Mouse (Mus musculus) bone marrow, adult 2 months (tissue): ENCODE measurements around the gene Abhd14a. TPM values are rescaled to one million over a fixed set of nuclear protein-coding genes. Genes with fewer than 3 reads are reported as not detected.

ENCODE experiments used
- H3K27ac ChIP-seq: fragments of 200-500 bp; 2 replicates; pipeline ENCODE4 v1.5.1; 2012; ENCODE audit warnings: low read depth, mild to moderate bottlenecking, control low read depth, inconsistent platforms, low read length; ENCODE audit not compliant: control insufficient read depth, poor library complexity, insufficient read depth
- H3K4me1 ChIP-seq: fragments of 200-500 bp; 2 replicates; pipeline ENCODE4 v1.6.1; 2011; ENCODE audit warnings: low read length; ENCODE audit not compliant: control insufficient read depth, insufficient read depth
- H3K4me3 ChIP-seq: fragments of 200-500 bp; replicated peaks from 2 replicates; pipeline ENCODE3; 2011; ENCODE audit warnings: mild to moderate bottlenecking, low read depth, low read length, control low read depth; ENCODE audit not compliant: control insufficient read depth
- CTCF ChIP-seq: fragments of 200-500 bp; IDR thresholded peaks from 2 replicates; pipeline ENCODE4 v1.5.1; 2011; ENCODE audit warnings: low read length, control low read depth; ENCODE audit not compliant: control insufficient read depth, insufficient read depth
- POLR2A ChIP-seq: fragments of 200-500 bp; IDR thresholded peaks from 2 replicates; pipeline ENCODE4 v1.6.1; 2011; ENCODE audit warnings: low read depth, mild to moderate bottlenecking, control low read depth, low read length, borderline replicate concordance; ENCODE audit not compliant: control insufficient read depth
- WGBS: fragments of 180-500 bp; shearing (Covaris S2); methylation state at CpG from one replicate; pipeline ENCODE4 v1.1.7; 2018; 5-methylcytosine and 5-hydroxymethylcytosine counted together
- polyA plus RNA-seq: library from polyadenylated mRNA; stranded (reverse); fragments of >200 nt; gene quantifications from 2 replicates; pipeline ENCODE4 v1.2.4, GENCODE M21; 2011; ENCODE audit warnings: low replicate concordance; ENCODE audit not compliant: missing spikeins, insufficient read depth, insufficient read length

Abhd14a gene
- polyA plus RNA-seq, 1 experiment: 16.3 TPM

GRCm38 (mm10) chr9:106436566-106436965 is 10.9 kb downstream of the Abhd14a start:
- Histone ChIP-seq H3K4me3 (no peak overlapping the region), H3K27ac (no peak overlapping the region), H3K4me1 (peaks cover 3% of the 10 kb centered on the region; the same call in 1 of the 2 replicates)
- WGBS: 88% methylated on average over 9 of the region's 9 CpGs
- no peak for TF ChIP-seq POLR2A
- TF ChIP-seq CTCF: no peak

- no peak for TF ChIP-seq CTCF
- TF ChIP-seq POLR2A: no peak
- 68% methylated on average over 7 of the region's 7 CpGs for WGBS
- H3K27ac ChIP-seq: no peak overlapping the region
- no peak overlapping the region for H3K4me3 ChIP-seq
- peaks cover 3% of the 10 kb centered on the region; the same call in 1 of the 2 replicates for H3K4me1 ChIP-seq
Measured at GRCm38 (mm10) chr9:106433389-106433788, 14.1 kb downstream of the Abhd14a start.

- no peak for TF ChIP-seq POLR2A
- TF ChIP-seq CTCF: no peak
- no peaks in the 10 kb centered on the region; the same call in 1 of the 2 replicates for H3K4me1 ChIP-seq
- WGBS: under 1% methylated on average over 4 of the region's 4 CpGs
- H3K27ac ChIP-seq: peak overlapping the region; percentile 86
- H3K4me3 ChIP-seq: peak overlapping the region; percentile 76
Measured at GRCm38 (mm10) chr9:106430015-106430264, 17.5 kb downstream of the Abhd14a start.

- Histone ChIP-seq H3K4me1 (no peaks in the 10 kb centered on the region; the same call in 1 of the 2 replicates), H3K4me3 (peak within 1 kb of the TSS; percentile 76), H3K27ac (peak within 1 kb of the TSS; percentile 86)
- under 1% methylated on average over 55 of the region's 55 CpGs for WGBS
- no peak for TF ChIP-seq CTCF
- peak; percentile 72; the same call in 1 of the 2 replicates for TF ChIP-seq POLR2A
Measured at GRCm38 (mm10) chr9:106429221-106430014, 18.1 kb downstream of the Abhd14a start, which contains the start of gene Rpl29. Gene Rpl29, plus strand, starts transcription at chr9:106429454.

GRCm38 (mm10) chr9:106428719-106429220 is 18.7 kb downstream of the Abhd14a start:
- no peak for TF ChIP-seq POLR2A
- no peak for TF ChIP-seq CTCF
- Histone ChIP-seq H3K4me1 (no peaks in the 10 kb centered on the region; the same call in 1 of the 2 replicates), H3K4me3 (peak overlapping the region; percentile 73), H3K27ac (peak overlapping the region; percentile 53)
- 4% methylated on average over 11 of the region's 11 CpGs for WGBS

GRCm38 (mm10) chr9:106421865-106422160 is 25.7 kb downstream of the Abhd14a start:
- TF ChIP-seq POLR2A (no peak), CTCF (peak; percentile 94)
- no peak overlapping the region for H3K4me3 ChIP-seq
- no peaks in the 10 kb centered on the region for H3K4me1 ChIP-seq
- H3K27ac ChIP-seq: no peak overlapping the region
- WGBS: 0% methylated on average over 3 of the region's 3 CpGs

- 13% methylated on average over 18 of the region's 18 CpGs for WGBS
- Histone ChIP-seq H3K4me1 (no peaks in the 10 kb centered on the region), H3K4me3 (no peak overlapping the region), H3K27ac (no peak overlapping the region)
- TF ChIP-seq CTCF (no peak), POLR2A (no peak)
Measured at GRCm38 (mm10) chr9:106421033-106421864, 26.2 kb downstream of the Abhd14a start.

GRCm38 (mm10) chr9:106420608-106421007 is 26.9 kb downstream of the Abhd14a start:
- Histone ChIP-seq H3K4me1 (no peaks in the 10 kb centered on the region), H3K4me3 (no peak overlapping the region), H3K27ac (no peak overlapping the region)
- 2% methylated on average over 2 of the region's 2 CpGs for WGBS
- TF ChIP-seq CTCF: no peak
- no peak for TF ChIP-seq POLR2A
